Mouse (Mus musculus): ENCODE data around the gene Pth1r. TPM values are rescaled to one million over a fixed set of nuclear protein-coding genes. Genes with fewer than 3 reads are reported as not detected.

The Pth1r gene
- total and polyA plus RNA-seq, 3 experiments, result 0.15 to 0.77 TPM; not detected in 1

GRCm38 (mm10) chr9:110706784-110707183, 40.2 kb downstream of the Pth1r start:
- H3K36me3 ChIP-seq (ENCODE audit: control insufficient read depth in 1 of 2, insufficient read depth in 2 of 2, low read length in 2 of 2), result peaks cover 0 to 4% of the 10 kb centered on the region in 2 experiments; a peak in 1 of 4 replicates
- peaks cover 0 to 12% of the 10 kb centered on the region in 2 experiments; a peak in 2 of 4 replicates for H3K4me1 ChIP-seq (ENCODE audit: control insufficient read depth in 1 of 2, insufficient read depth in 2 of 2, low read length in 2 of 2)
- H3K4me3 ChIP-seq (ENCODE audit: control insufficient read depth in 1 of 2, insufficient read depth in 1 of 2, low read depth in 2 of 2, low read length in 2 of 2), result no peak overlapping the region
- TF ChIP-seq CTCF (IDR thresholded peaks at IDR 0.05 in 2 of 3, conservative IDR thresholded peaks at IDR 0.05 in 1 of 3; ENCODE audit: control insufficient read depth in 1 of 3, insufficient read depth in 1 of 3, low read depth in 2 of 3, low read length in 3 of 3, poor library complexity in 1 of 3, severe bottlenecking in 1 of 3), result peak in 1 of 3 experiments; percentile 9; a peak in 1 of 6 replicates
- no peak for TF ChIP-seq GATA1 (IDR thresholded peaks at IDR 0.05; ENCODE audit: low read depth, low read length)
- no peak for TF ChIP-seq MYC (IDR thresholded peaks at IDR 0.05; ENCODE audit: low read depth, low read length)
- TF ChIP-seq SMC3 (IDR thresholded peaks at IDR 0.05; ENCODE audit: low read depth, low read length), result peak; percentile 44
- TF ChIP-seq ZNF384 (IDR thresholded peaks at IDR 0.05; ENCODE audit: low read depth, low read length), result peak; percentile 76
- no peak for TF ChIP-seq UBTF (IDR thresholded peaks at IDR 0.05; ENCODE audit: borderline replicate concordance, insufficient read depth, low read depth, low read length)
- no peak; the same call in 1 of the 2 replicates for TF ChIP-seq RAD21 (IDR thresholded peaks at IDR 0.05; ENCODE audit: low read depth, low read length)
- no peak for TF ChIP-seq MAZ (IDR thresholded peaks at IDR 0.05; ENCODE audit: low read depth, low read length)
- no peak for TF ChIP-seq MXI1 (IDR thresholded peaks at IDR 0.05; ENCODE audit: low read depth, low read length)
- TF ChIP-seq NELFE (IDR thresholded peaks at IDR 0.05; ENCODE audit: low read depth, low read length), result no peak
- H3K27ac ChIP-seq (ENCODE audit: control insufficient read depth, low read depth, low read length), result no peak overlapping the region
- no peak overlapping the region for H3K9ac ChIP-seq (ENCODE audit: control insufficient read depth, low read depth, low read length, poor library complexity, severe bottlenecking)
- no peaks in the 10 kb centered on the region for H3K79me2 ChIP-seq (ENCODE audit: control insufficient read depth, insufficient read depth, low read length, poor library complexity)
- DNase-seq (ENCODE audit: low read depth, low spot score), result peak; percentile 58
- H3K9me3 ChIP-seq (replicated peaks; ENCODE audit: insufficient read depth, low read length), result no peaks in the 10 kb centered on the region
- no peaks in the 10 kb centered on the region for H3K27me3 ChIP-seq (ENCODE audit: control insufficient read depth in 1 of 2, insufficient read depth in 2 of 2, low read length in 2 of 2)

- no peak overlapping the region for H3K27ac ChIP-seq (ENCODE audit: control insufficient read depth, low read depth, low read length)
- peaks cover 0 to 6% of the 10 kb centered on the region in 2 experiments; a peak in 1 of 4 replicates for H3K36me3 ChIP-seq (ENCODE audit: control insufficient read depth in 1 of 2, insufficient read depth in 2 of 2, low read length in 2 of 2)
- H3K4me1 ChIP-seq (ENCODE audit: control insufficient read depth in 1 of 2, insufficient read depth in 2 of 2, low read length in 2 of 2), result peaks cover 2 to 10% of the 10 kb centered on the region in 2 experiments; a peak in 3 of 4 replicates
- H3K9me3 ChIP-seq (replicated peaks; ENCODE audit: insufficient read depth, low read length), result no peaks in the 10 kb centered on the region
- no peak for TF ChIP-seq TCF12 (IDR thresholded peaks at IDR 0.05; ENCODE audit: low read depth, low read length)
- no peak for TF ChIP-seq EP300 (IDR thresholded peaks at IDR 0.05; ENCODE audit: low read depth in 1 of 2, low read length in 2 of 2)
- TF ChIP-seq MXI1 (IDR thresholded peaks at IDR 0.05; ENCODE audit: low read depth, low read length), result no peak
- no peak for TF ChIP-seq USF1 (IDR thresholded peaks at IDR 0.05; ENCODE audit: low read depth, low read length)
- TF ChIP-seq SMC3 (IDR thresholded peaks at IDR 0.05; ENCODE audit: low read depth, low read length), result no peak
- no peak for TF ChIP-seq ZKSCAN1 (IDR thresholded peaks at IDR 0.05; ENCODE audit: low read depth, low read length)
- TF ChIP-seq RCOR1 (IDR thresholded peaks at IDR 0.05; ENCODE audit: low read depth, low read length), result no peak
- TF ChIP-seq JUND (IDR thresholded peaks at IDR 0.05; ENCODE audit: low read depth, low read length), result no peak
- no peak for TF ChIP-seq ETS1 (IDR thresholded peaks at IDR 0.05; ENCODE audit: low read depth, low read length)
- no peak for TF ChIP-seq KAT2A (conservative IDR thresholded peaks at IDR 0.05; ENCODE audit: low read depth, low read length)
- H3K9ac ChIP-seq (ENCODE audit: control insufficient read depth, low read depth, low read length, poor library complexity, severe bottlenecking), result no peak overlapping the region
- H3K27me3 ChIP-seq (ENCODE audit: control insufficient read depth in 1 of 2, insufficient read depth in 2 of 2, low read length in 2 of 2), result no peaks in the 10 kb centered on the region
- H3K4me3 ChIP-seq (ENCODE audit: control insufficient read depth in 1 of 2, insufficient read depth in 1 of 2, low read depth in 2 of 2, low read length in 2 of 2), result no peak overlapping the region
- DNase-seq (ENCODE audit: low read depth, low spot score), result no peak
- no peaks in the 10 kb centered on the region for H3K79me2 ChIP-seq (ENCODE audit: control insufficient read depth, insufficient read depth, low read length, poor library complexity)
These were observed 43.0 kb downstream of the Pth1r start for GRCm38 (mm10) chr9:110703951-110704350.
